Mouse (Mus musculus) forebrain, embryonic 12.5 days (tissue): ENCODE measurements around the gene Pgbd5. TPM values are rescaled to one million over a fixed set of nuclear protein-coding genes. Genes with fewer than 3 reads are reported as not detected.

Experiments used
- ATAC-seq: fragments of 200-750 bp; cut with Nextera tagmentation; 2 replicates; pipeline ENCODE4 v1.8.0; 2017; ENCODE audit warnings: moderate TSS enrichment; ENCODE audit not compliant: low FRiP score
- H3K27ac ChIP-seq: fragments of 300-500 bp; sonication (generic); 2 replicates; pipeline ENCODE4 v1.5.1; 2016; ENCODE audit warnings: mild to moderate bottlenecking
- H3K27me3 ChIP-seq: fragments of 300-500 bp; sonication (generic); 2 replicates; pipeline ENCODE4 v1.6.1; 2016; ENCODE audit warnings: mild to moderate bottlenecking
- H3K36me3 ChIP-seq: fragments of 300-500 bp; sonication (generic); replicated peaks from 2 replicates; pipeline ENCODE4 v1.6.1; 2016; ENCODE audit warnings: mild to moderate bottlenecking
- H3K4me1 ChIP-seq: fragments of 300-500 bp; sonication (generic); 2 replicates; pipeline ENCODE4 v1.6.1; 2016
- H3K4me2 ChIP-seq: fragments of 300-500 bp; sonication (generic); 2 replicates; pipeline ENCODE4 v1.6.1; 2016; ENCODE audit warnings: mild to moderate bottlenecking, moderate library complexity
- H3K4me3 ChIP-seq: fragments of 300-500 bp; sonication (generic); replicated peaks from 2 replicates; pipeline ENCODE4 v1.5.1; 2016; ENCODE audit warnings: mild to moderate bottlenecking
- H3K9ac ChIP-seq: fragments of 300-500 bp; sonication (generic); 2 replicates; pipeline ENCODE4 v1.6.1; 2016; ENCODE audit warnings: mild to moderate bottlenecking
- H3K9me3 ChIP-seq: fragments of 300-500 bp; sonication (generic); 2 replicates; pipeline ENCODE4 v1.6.1; 2016
- WGBS: fragments of 180-500 bp; shearing (Covaris S2); methylation state at CpG from one replicate; pipeline ENCODE4 v1.1.7; 2016; 5-methylcytosine and 5-hydroxymethylcytosine counted together
- polyA plus RNA-seq: library from polyadenylated mRNA; unstranded; fragments of >200 nt; fragmentation: Nextera tagmentation; extraction: Ambion mirVana; gene quantifications from 2 replicates; pipeline ENCODE4 v1.2.1, GENCODE M21; 2016

Pgbd5 gene
- polyA plus RNA-seq, 1 experiment from 2014 or later, result 4.5 TPM

DNA sequence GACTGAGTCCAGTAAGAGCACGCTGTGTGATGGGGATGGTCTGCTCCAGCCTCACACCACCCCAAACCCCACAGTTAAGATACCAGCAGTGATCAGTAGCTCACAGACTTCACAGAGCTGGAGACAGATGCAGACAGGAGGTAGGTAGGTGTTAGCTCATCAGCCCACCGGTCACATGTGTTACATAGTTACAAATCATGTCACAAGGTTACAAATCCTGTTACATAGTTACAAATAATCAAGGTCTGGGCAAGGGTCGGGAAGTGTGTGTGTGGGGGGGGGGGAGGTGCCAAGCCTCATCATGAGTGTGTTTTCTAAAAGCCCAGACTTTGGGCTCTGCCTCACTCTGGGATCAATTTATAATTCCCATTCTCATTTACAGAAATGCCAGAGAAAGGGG lies 78.5 kb downstream of the Pgbd5 start:
- no peak overlapping the region for H3K9ac ChIP-seq
- no peak for ATAC-seq
- no peak overlapping the region for H3K4me3 ChIP-seq
- 83% methylated on average over 3 of the region's 3 CpGs for WGBS
- H3K36me3 ChIP-seq, result no peaks in the 10 kb centered on the region
- no peak overlapping the region for H3K4me2 ChIP-seq
- no peaks in the 10 kb centered on the region for H3K27me3 ChIP-seq
- no peak overlapping the region for H3K27ac ChIP-seq
- no peaks in the 10 kb centered on the region for H3K4me1 ChIP-seq
- no peaks in the 10 kb centered on the region for H3K9me3 ChIP-seq

- Histone ChIP-seq H3K27ac (no peak overlapping the region), H3K27me3 (0 out of 2 replicates have a peak, but pooled peaks cover 3% of the 10 kb centered on the region), H3K4me1 (peaks cover 4% of the 10 kb centered on the region; the same call in 1 of the 2 replicates), H3K4me2 (no peak overlapping the region), H3K4me3 (no peak overlapping the region), H3K9ac (no peak overlapping the region), H3K9me3 (no peaks in the 10 kb centered on the region), H3K36me3 (no peaks in the 10 kb centered on the region)
- no peak for ATAC-seq
- 59% methylated on average over 5 of the region's 5 CpGs for WGBS
Measured at GRCm38 (mm10) chr8:124351636-124352035, 87.8 kb downstream of the Pgbd5 start.

DNA sequence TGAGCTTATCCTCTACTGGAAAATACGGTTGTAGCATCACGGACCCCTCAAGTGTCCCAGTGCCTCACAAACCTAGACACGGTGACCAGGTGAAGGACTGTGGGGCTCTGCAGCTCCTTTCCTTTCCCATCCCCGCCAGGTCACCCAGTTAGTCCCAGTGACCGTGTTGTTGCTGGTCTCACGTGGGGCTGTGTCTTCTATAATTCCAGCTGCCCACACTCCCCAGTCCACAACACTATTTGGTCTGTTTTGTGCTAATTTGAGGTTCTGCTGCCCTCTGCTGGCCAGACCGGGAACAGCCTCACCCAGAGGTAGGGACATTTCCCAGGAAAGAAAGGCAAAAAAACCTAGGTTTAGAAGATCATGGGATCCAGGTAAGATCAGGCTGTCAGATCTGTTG lies 89.8 kb downstream of the Pgbd5 start:
- H3K27me3 ChIP-seq, result 0 out of 2 replicates have a peak, but pooled peaks cover 3% of the 10 kb centered on the region
- no peak overlapping the region for H3K9ac ChIP-seq
- no peak overlapping the region for H3K4me3 ChIP-seq
- no peak overlapping the region for H3K4me2 ChIP-seq
- whole genome bisulfite sequencing, result 39% methylated on average over 7 of the region's 7 CpGs
- no peak overlapping the region for H3K27ac ChIP-seq
- peaks cover 6% of the 10 kb centered on the region for H3K36me3 ChIP-seq
- H3K4me1 ChIP-seq, result peaks cover 4% of the 10 kb centered on the region; the same call in 1 of the 2 replicates
- no peaks in the 10 kb centered on the region for H3K9me3 ChIP-seq
- ATAC-seq, result peak; percentile 30; the same call in 1 of the 2 replicates

DNA sequence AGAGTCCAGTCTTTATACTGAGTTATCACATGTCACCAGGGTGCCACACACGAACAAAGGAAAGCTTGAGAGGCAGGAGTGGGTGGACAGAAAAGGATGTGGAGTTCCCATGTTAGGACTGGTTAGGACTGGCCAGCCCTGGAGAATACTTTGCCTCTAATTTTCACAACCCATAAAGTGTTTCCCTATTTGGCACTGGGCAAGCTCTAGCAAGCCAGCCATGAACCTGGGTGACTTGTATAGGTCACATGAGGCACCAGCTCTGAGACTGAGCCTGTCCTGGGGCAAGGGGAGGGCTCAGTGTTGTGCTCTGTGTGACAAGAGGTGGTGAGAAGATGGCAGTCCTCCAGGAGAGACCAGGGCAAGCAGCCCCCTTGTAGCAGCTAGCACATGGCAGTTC lies 91.4 kb downstream of the Pgbd5 start:
- no peaks in the 10 kb centered on the region for H3K9me3 ChIP-seq
- peaks cover 22% of the 10 kb centered on the region for H3K36me3 ChIP-seq
- peaks cover 4% of the 10 kb centered on the region; the same call in 1 of the 2 replicates for H3K4me1 ChIP-seq
- 55% methylated on average over 1 of the region's 1 CpGs for WGBS
- H3K4me3 ChIP-seq, result no peak overlapping the region
- no peak overlapping the region for H3K27ac ChIP-seq
- no peak overlapping the region for H3K4me2 ChIP-seq
- ATAC-seq, result no peak
- H3K9ac ChIP-seq, result no peak overlapping the region
- H3K27me3 ChIP-seq, result 0 out of 2 replicates have a peak, but pooled peaks cover 3% of the 10 kb centered on the region

DNA sequence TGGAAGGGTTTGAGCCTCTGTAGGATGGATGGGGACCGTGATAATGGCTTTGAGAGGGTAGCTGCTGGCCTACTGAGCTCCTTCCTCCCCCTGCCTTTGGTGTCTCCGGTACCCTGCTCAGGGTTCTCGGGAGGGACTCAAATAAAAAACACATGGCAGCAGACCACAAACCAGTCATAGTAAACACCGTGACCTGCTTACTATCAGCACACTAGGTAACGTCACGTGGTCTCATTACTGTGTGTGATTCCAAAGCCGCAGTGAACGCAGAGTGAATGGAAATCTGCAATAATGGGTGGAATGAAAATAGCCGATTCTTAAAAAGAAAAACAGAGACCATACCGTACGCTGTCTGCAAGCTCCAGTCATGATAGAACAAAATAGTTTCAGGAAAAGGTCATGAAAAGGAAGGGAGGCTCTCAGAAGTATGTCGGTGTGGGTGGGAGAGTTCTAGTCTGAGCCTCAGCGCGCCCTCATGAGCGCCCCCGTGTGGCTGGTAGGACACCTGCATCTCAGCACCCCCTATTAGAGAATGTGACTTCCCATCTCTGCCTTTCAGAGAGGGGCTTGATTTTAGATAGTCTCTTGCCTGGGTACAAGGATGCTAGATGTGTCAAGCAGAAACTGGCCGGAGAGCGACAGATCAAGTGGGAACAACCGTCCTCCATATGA lies 92.5 kb downstream of the Pgbd5 start:
- WGBS, result 47% methylated on average over 19 of the region's 19 CpGs
- ATAC-seq, result peak; percentile 73
- Histone ChIP-seq H3K27ac (no peak overlapping the region), H3K4me3 (no peak overlapping the region), H3K27me3 (0 out of 2 replicates have a peak, but pooled peaks cover 3% of the 10 kb centered on the region), H3K9ac (no peak overlapping the region), H3K36me3 (peaks cover 32% of the 10 kb centered on the region), H3K9me3 (no peaks in the 10 kb centered on the region), H3K4me1 (peaks cover 4% of the 10 kb centered on the region; the same call in 1 of the 2 replicates), H3K4me2 (no peak overlapping the region)

- H3K36me3 ChIP-seq, result peaks cover 51% of the 10 kb centered on the region
- peaks cover 9% of the 10 kb centered on the region for H3K4me1 ChIP-seq
- no peak overlapping the region for H3K4me3 ChIP-seq
- WGBS, result 91% methylated on average over 10 of the region's 10 CpGs
- H3K27ac ChIP-seq, result no peak overlapping the region
- no peaks in the 10 kb centered on the region for H3K9me3 ChIP-seq
- H3K4me2 ChIP-seq, result no peak overlapping the region
- no peak for ATAC-seq
- H3K27me3 ChIP-seq, result no peaks in the 10 kb centered on the region
- no peak overlapping the region for H3K9ac ChIP-seq
Measured at GRCm38 (mm10) chr8:124345098-124345497, 94.4 kb downstream of the Pgbd5 start.

DNA sequence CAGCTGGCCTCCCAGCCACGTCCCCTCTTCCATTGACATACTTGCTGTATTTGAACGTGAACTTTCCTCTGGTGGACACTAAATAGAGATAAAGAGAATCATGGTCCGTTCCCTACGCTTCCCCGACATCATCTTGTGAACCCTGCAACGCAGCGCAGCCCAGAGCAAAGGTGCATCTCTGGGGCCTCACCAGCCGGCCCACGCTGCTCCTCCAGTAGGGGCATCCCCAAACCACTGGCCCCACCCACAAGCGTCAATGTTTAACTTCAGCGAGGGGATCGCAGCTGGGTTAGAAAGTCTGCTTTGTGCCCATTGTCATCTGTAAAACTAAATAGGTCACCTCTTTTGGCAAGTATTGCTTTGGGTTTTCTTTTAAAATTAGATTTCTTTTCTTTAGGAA lies 95.5 kb downstream of the Pgbd5 start:
- 93% methylated on average over 12 of the region's 12 CpGs for WGBS
- no peak overlapping the region for H3K9ac ChIP-seq
- no peak overlapping the region for H3K4me3 ChIP-seq
- H3K4me1 ChIP-seq, result peaks cover 9% of the 10 kb centered on the region
- H3K4me2 ChIP-seq, result no peak overlapping the region
- H3K27ac ChIP-seq, result no peak overlapping the region
- no peaks in the 10 kb centered on the region for H3K27me3 ChIP-seq
- ATAC-seq, result no peak
- peaks cover 61% of the 10 kb centered on the region for H3K36me3 ChIP-seq
- no peaks in the 10 kb centered on the region for H3K9me3 ChIP-seq

DNA sequence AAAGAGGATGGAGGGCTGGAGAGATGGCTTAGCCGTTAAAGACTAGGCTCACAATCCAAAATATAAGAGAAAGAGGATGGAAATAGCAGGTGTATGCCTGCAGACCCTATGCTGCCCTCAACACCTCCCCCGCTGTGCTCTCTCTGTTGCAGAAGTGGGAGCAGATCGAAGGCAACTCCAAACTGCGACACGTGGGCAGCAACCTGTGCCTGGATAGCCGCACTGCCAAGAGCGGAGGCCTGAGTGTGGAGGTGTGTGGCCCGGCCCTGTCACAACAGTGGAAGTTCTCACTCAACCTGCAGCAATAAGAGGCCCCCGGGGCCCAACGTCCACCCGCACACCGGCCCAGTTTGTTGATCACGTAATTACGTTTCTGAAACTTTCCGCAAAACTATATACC lies 96.3 kb downstream of the Pgbd5 start:
- H3K9ac ChIP-seq, result no peak overlapping the region
- H3K4me2 ChIP-seq, result no peak overlapping the region
- H3K4me3 ChIP-seq, result no peak overlapping the region
- H3K4me1 ChIP-seq, result peaks cover 9% of the 10 kb centered on the region
- H3K36me3 ChIP-seq, result peaks cover 70% of the 10 kb centered on the region
- 94% methylated on average over 15 of the region's 15 CpGs for WGBS
- H3K9me3 ChIP-seq, result no peaks in the 10 kb centered on the region
- H3K27me3 ChIP-seq, result no peaks in the 10 kb centered on the region
- H3K27ac ChIP-seq, result no peak overlapping the region
- no peak for ATAC-seq

DNA sequence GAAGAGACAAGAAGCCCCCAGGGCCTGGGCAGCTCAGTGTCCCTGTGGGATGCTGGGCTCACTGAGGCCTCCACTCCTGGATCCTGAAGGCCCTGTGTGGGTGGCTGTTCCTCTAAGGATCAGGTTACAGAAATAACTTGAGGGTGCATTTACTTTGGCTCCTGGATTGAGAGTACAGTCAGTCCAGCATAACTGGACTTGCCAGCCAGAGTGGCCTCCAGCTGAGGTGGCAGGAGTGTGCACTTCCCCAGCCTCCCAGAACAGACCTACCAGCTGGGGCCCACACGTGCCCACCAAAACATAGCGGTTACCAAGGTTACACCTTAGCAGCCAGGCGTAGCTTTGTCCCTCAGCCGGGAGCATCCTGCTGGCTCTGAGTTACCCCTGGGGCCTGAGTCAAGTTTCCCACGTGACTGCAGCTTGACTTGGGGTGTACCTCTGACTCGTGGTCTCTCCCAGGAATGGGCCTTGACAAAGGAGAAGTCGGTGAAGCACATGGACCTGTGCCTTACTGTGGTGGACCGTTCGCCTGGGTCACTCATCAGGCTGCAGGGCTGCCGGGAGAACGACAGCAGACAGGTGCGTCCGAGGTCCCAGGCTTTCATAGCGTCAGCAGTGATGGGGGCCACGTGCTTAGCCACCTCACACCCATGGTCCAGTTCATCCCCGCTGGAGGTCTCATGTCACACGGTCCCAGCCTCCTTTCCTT lies 98.9 kb downstream of the Pgbd5 start:
- Histone ChIP-seq H3K27ac (no peak overlapping the region), H3K4me3 (no peak overlapping the region), H3K4me2 (no peak overlapping the region), H3K9me3 (no peaks in the 10 kb centered on the region), H3K4me1 (peaks cover 9% of the 10 kb centered on the region), H3K36me3 (peaks cover 95% of the 10 kb centered on the region), H3K27me3 (no peaks in the 10 kb centered on the region), H3K9ac (no peak overlapping the region)
- 76% methylated on average over 17 of the region's 17 CpGs for WGBS
- ATAC-seq, result no peak

DNA sequence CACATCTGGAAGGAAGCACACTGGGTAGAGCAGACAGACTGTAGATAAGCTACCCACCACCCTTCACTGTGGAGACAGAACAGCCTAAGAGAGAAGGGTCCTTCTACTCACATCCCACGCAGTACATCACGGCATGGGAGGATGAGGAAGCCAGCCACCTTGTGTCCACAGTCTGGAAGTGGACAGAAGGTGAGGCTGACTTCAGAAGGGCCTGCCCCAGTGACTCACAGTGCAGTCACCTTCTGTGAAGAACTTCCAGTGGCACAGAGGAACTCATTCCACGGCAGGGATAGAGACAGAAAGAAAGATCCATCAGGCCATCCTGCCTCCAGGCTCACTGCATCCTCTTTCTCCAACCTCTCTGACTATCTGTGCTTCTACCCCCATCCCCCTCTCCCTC lies 99.7 kb downstream of the Pgbd5 start:
- peaks cover 97% of the 10 kb centered on the region for H3K36me3 ChIP-seq

GRCm38 (mm10) chr8:124336302-124336701 lies 103.2 kb downstream of the Pgbd5 start:
- WGBS, result 95% methylated on average over 13 of the region's 13 CpGs
- Histone ChIP-seq H3K4me1 (peaks cover 11% of the 10 kb centered on the region), H3K4me3 (no peak overlapping the region), H3K36me3 (peaks cover 90% of the 10 kb centered on the region), H3K4me2 (no peak overlapping the region), H3K27me3 (no peaks in the 10 kb centered on the region), H3K9ac (no peak overlapping the region), H3K9me3 (no peaks in the 10 kb centered on the region), H3K27ac (no peak overlapping the region)
- ATAC-seq, result no peak

More for the DNA sequence above, 99.7 kb downstream of the Pgbd5 start:
- H3K27ac ChIP-seq, result no peak overlapping the region
- no peaks in the 10 kb centered on the region for H3K9me3 ChIP-seq
- H3K4me1 ChIP-seq, result peaks cover 9% of the 10 kb centered on the region
- no peak overlapping the region for H3K9ac ChIP-seq
- no peak overlapping the region for H3K4me3 ChIP-seq
- ATAC-seq, result no peak
- WGBS, result 90% methylated on average over 3 of the region's 3 CpGs
- H3K27me3 ChIP-seq, result no peaks in the 10 kb centered on the region
- H3K4me2 ChIP-seq, result no peak overlapping the region

DNA sequence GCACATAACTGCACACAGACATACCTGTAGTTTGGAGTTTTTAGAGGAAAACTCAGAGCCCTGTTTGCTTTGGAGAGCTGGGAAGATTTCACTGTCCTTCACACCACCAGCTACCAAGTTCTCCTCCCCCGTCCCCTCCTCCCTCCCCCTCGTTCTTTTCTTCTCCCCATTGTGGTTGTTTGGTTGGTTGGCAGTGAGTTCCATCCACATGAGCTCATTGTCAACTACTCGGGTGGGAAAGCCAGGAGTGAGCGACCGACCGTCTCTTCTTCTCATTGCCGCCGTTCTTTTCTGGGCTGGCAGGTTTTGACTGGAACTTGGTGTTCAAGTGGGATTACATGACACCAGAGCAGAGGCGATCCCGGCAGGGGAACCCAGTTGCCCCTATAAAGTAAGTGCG lies 107.8 kb downstream of the Pgbd5 start:
- H3K36me3 ChIP-seq, result peaks cover 72% of the 10 kb centered on the region
- no peaks in the 10 kb centered on the region for H3K9me3 ChIP-seq
- H3K4me2 ChIP-seq, result no peak overlapping the region
- no peak for ATAC-seq
- H3K27me3 ChIP-seq, result no peaks in the 10 kb centered on the region
- no peak overlapping the region for H3K9ac ChIP-seq
- WGBS, result 69% methylated on average over 11 of the region's 11 CpGs
- no peak overlapping the region for H3K27ac ChIP-seq
- H3K4me1 ChIP-seq, result peaks cover 14% of the 10 kb centered on the region
- H3K4me3 ChIP-seq, result no peak overlapping the region

DNA sequence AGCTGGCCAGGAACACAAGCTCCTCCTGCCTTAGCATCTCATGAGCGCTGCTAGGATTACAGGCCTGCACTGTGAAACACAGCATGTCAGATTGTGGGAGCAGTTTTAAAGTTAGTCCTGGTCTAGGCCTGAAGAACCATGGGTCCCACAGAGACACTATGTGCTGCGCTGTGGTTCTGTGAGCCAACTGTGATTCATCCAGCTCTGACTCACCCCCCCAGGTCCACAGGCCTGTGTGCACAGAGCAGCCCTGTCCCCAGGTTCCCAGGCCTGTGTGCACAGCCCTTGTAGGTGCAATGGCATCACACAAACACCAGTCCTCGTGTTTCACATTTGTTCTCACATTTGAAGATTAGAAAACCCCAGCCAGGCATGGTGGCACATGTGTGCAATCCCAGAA lies 108.4 kb downstream of the Pgbd5 start:
- no peak overlapping the region for H3K4me3 ChIP-seq
- no peak overlapping the region for H3K4me2 ChIP-seq
- peaks cover 14% of the 10 kb centered on the region for H3K4me1 ChIP-seq
- no peak for ATAC-seq
- no peaks in the 10 kb centered on the region for H3K27me3 ChIP-seq
- no peak overlapping the region for H3K27ac ChIP-seq
- no peaks in the 10 kb centered on the region for H3K9me3 ChIP-seq
- H3K9ac ChIP-seq, result no peak overlapping the region
- peaks cover 72% of the 10 kb centered on the region for H3K36me3 ChIP-seq
- WGBS, result 85% methylated on average over 3 of the region's 3 CpGs
